Mouse (Mus musculus) Muller cell, postnatal 12 days (primary cell): ENCODE results near the gene Mdm4.
A peak's percentile ranks its signal among the peaks of the same experiment; 100 is the strongest.

Experiments
- DNase-seq: peaks from one replicate; pipeline ENCODE4 v3.0.0-alpha.2; 2015; ENCODE audit errors: inconsistent ontology term

Gene Mdm4

GRCm38 (mm10) chr1:133030461-133030860 lies at the start of gene Mdm4:
Gene Mdm4, minus strand, starts transcription at chr1:133030561.
- no peak for DNase-seq

GRCm38 (mm10) chr1:133080079-133080561 lies 49.8 kb upstream of the Mdm4 start:
- DNase-seq: no peak

- DNase-seq: no peak
Measured at GRCm38 (mm10) chr1:133079509-133079908, 49.1 kb upstream of the Mdm4 start.

GRCm38 (mm10) chr1:133078338-133078727 lies 48.0 kb upstream of the Mdm4 start:
- no peak for DNase-seq

- no peak for DNase-seq
Measured at GRCm38 (mm10) chr1:133077606-133078337, 47.4 kb upstream of the Mdm4 start.

GRCm38 (mm10) chr1:133076681-133077514 lies 46.5 kb upstream of the Mdm4 start:
- DNase-seq: peak; percentile 33

GRCm38 (mm10) chr1:133075651-133076400 lies 45.5 kb upstream of the Mdm4 start:
- no peak for DNase-seq

- no peak for DNase-seq
Measured at GRCm38 (mm10) chr1:133074541-133074940, 44.2 kb upstream of the Mdm4 start.

GRCm38 (mm10) chr1:133073327-133073856 lies 43.0 kb upstream of the Mdm4 start:
- DNase-seq: no peak

- DNase-seq: peak; percentile 26
Measured at GRCm38 (mm10) chr1:133071666-133072381, 41.5 kb upstream of the Mdm4 start.

GRCm38 (mm10) chr1:133070157-133070556 lies 39.8 kb upstream of the Mdm4 start:
- no peak for DNase-seq

- peak; percentile 47 for DNase-seq
Measured at GRCm38 (mm10) chr1:133069275-133070120, 39.1 kb upstream of the Mdm4 start.

- no peak for DNase-seq
Measured at GRCm38 (mm10) chr1:133068669-133069274, 38.4 kb upstream of the Mdm4 start.

- no peak for DNase-seq
Measured at GRCm38 (mm10) chr1:133068268-133068667, 37.9 kb upstream of the Mdm4 start.

- DNase-seq: no peak
Measured at GRCm38 (mm10) chr1:133063164-133063563, 32.8 kb upstream of the Mdm4 start.

GRCm38 (mm10) chr1:133060681-133061080 lies 30.3 kb upstream of the Mdm4 start:
- no peak for DNase-seq

GRCm38 (mm10) chr1:133059592-133059991 lies 29.2 kb upstream of the Mdm4 start:
- DNase-seq: no peak

- peak; percentile 40 for DNase-seq
Measured at GRCm38 (mm10) chr1:133057345-133058034, 27.1 kb upstream of the Mdm4 start.

GRCm38 (mm10) chr1:133054326-133054725 lies 24.0 kb upstream of the Mdm4 start:
- no peak for DNase-seq
